Mouse (Mus musculus) adrenal gland, adult 2 months (tissue): ENCODE data around the gene Ireb2. TPM values are rescaled to one million over a fixed set of nuclear protein-coding genes. Genes with fewer than 3 reads are reported as not detected.
A peak's percentile ranks its signal among the peaks of the same experiment; 100 is the strongest.

Experiments used
- DNase-seq: peaks from one replicate; pipeline ENCODE4 v3.0.0; 2021
- polyA plus RNA-seq: library from polyadenylated mRNA; depleted of rRNA; stranded (reverse); fragments of >200 nt; gene quantifications from 2 replicates; pipeline ENCODE4 v1.2.3, GENCODE M21; 2012; rRNA removed
- total RNA-seq, 2 experiments: library from RNA; stranded (reverse); gene quantifications; 2 replicates each; pipeline ENCODE4 v1.2.3; 2021

Ireb2 gene
- total and polyA plus RNA-seq, 3 experiments = 1.5 to 41.5 (median 40.9) TPM

- DNase-seq = no peak
These were observed 33.5 kb downstream of the Ireb2 start for GRCm38 (mm10) chr9:54897097-54897496.

GRCm38 (mm10) chr9:54909446-54909845, 45.9 kb downstream of the Ireb2 start:
- no peak for DNase-seq

GRCm38 (mm10) chr9:54915576-54915975, 52.0 kb downstream of the Ireb2 start:
- DNase-seq = no peak

- DNase-seq = no peak
These were observed 52.8 kb downstream of the Ireb2 start for GRCm38 (mm10) chr9:54916401-54916800.

- DNase-seq = peak; percentile 92
These were observed 53.6 kb downstream of the Ireb2 start, which contains the start of gene Hykk for GRCm38 (mm10) chr9:54917010-54917677. TSS of gene Hykk (plus strand) at chr9:54917283.

- no peak for DNase-seq
These were observed 54.6 kb downstream of the Ireb2 start for GRCm38 (mm10) chr9:54918191-54918590.

- DNase-seq = no peak
These were observed 55.2 kb downstream of the Ireb2 start for GRCm38 (mm10) chr9:54918781-54919180.

- DNase-seq = no peak
These were observed 56.4 kb downstream of the Ireb2 start for GRCm38 (mm10) chr9:54919946-54920345.

GRCm38 (mm10) chr9:54930741-54931140, 67.2 kb downstream of the Ireb2 start:
- no peak for DNase-seq

GRCm38 (mm10) chr9:54931765-54932164, 68.2 kb downstream of the Ireb2 start:
- no peak for DNase-seq

- no peak for DNase-seq
These were observed 68.8 kb downstream of the Ireb2 start for GRCm38 (mm10) chr9:54932379-54932778.

- DNase-seq = no peak
These were observed 78.5 kb downstream of the Ireb2 start for GRCm38 (mm10) chr9:54942071-54942470.

- DNase-seq = no peak
These were observed 80.9 kb downstream of the Ireb2 start for GRCm38 (mm10) chr9:54944467-54944866.

- DNase-seq = no peak
These were observed 82.7 kb downstream of the Ireb2 start for GRCm38 (mm10) chr9:54946256-54946655.

GRCm38 (mm10) chr9:54949465-54949864, 85.9 kb downstream of the Ireb2 start:
- no peak for DNase-seq

GRCm38 (mm10) chr9:54950162-54950561, 86.6 kb downstream of the Ireb2 start:
- DNase-seq = peak; percentile 5

GRCm38 (mm10) chr9:54950575-54951321, 87.2 kb downstream of the Ireb2 start, which contains the start of the genes Psma4 and AY074887:
TSS of gene Psma4 (plus strand) at chr9:54950790.
TSS of gene AY074887 (minus strand) at chr9:54950998.
- DNase-seq = peak; percentile 96

- DNase-seq = no peak
These were observed 97.5 kb downstream of the Ireb2 start for GRCm38 (mm10) chr9:54961059-54961458.

Other genes starting within 250 kb of the Ireb2 start
- 100 to 1,000 TPM; 144 to 285 TPM for gene Acsbg1, start 201.9 kb upstream of the Ireb2 start, total RNA-seq
- gene Acsbg1, start 201.9 kb upstream of the Ireb2 start, polyA plus RNA-seq = 126 and 247 TPM in 2 replicates
- gene Dnaja4, start 164.9 kb upstream of the Ireb2 start, total RNA-seq = 10 to 100 TPM; 22.1 to 27.4 TPM
- 7.2 and 8.6 TPM in 2 replicates for gene Dnaja4, start 164.9 kb upstream of the Ireb2 start, polyA plus RNA-seq
- 10 to 100 TPM; 57.4 to 62.8 TPM for gene Wdr61, start 129.3 kb upstream of the Ireb2 start, total RNA-seq
- gene Wdr61, start 129.3 kb upstream of the Ireb2 start, polyA plus RNA-seq = 10.4 and 10.5 TPM in 2 replicates
- gene Crabp1, start 99.0 kb upstream of the Ireb2 start, total RNA-seq = 10 to 100 TPM in 1 of 2 experiments, 1 to 10 TPM in 1; 9.1 to 13.6 TPM
- gene Crabp1, start 99.0 kb upstream of the Ireb2 start, polyA plus RNA-seq = 19.9 and 30.1 TPM in 2 replicates
- gene Hykk, start 53.5 kb downstream of the Ireb2 start, total RNA-seq = 1 to 10 TPM; 1.5 to 2.5 TPM
- gene Hykk, start 53.5 kb downstream of the Ireb2 start, polyA plus RNA-seq = 0.50 and 0.61 TPM in 2 replicates
- gene Psma4, start 87.0 kb downstream of the Ireb2 start, total RNA-seq = 100 to 1,000 TPM; 167 to 183 TPM
- gene Psma4, start 87.0 kb downstream of the Ireb2 start, polyA plus RNA-seq = 12.8 and 15.1 TPM in 2 replicates
- not detected for gene AY074887, start 87.2 kb downstream of the Ireb2 start, total RNA-seq
- not detected in 2 replicates for gene AY074887, start 87.2 kb downstream of the Ireb2 start, polyA plus RNA-seq
- 1 to 10 TPM in 1 of 2 experiments, under 1 TPM in 1; 0.63 to 1.2 TPM for gene Chrna5, start 117.1 kb downstream of the Ireb2 start, total RNA-seq
- 0.09 and 0.12 TPM in 2 replicates for gene Chrna5, start 117.1 kb downstream of the Ireb2 start, polyA plus RNA-seq
- gene Chrna3, start 162.8 kb downstream of the Ireb2 start, total RNA-seq = 10 to 100 TPM; 16.7 to 22.7 TPM
- gene Chrna3, start 162.8 kb downstream of the Ireb2 start, polyA plus RNA-seq = 8.6 and 16.0 TPM in 2 replicates
- 10 to 100 TPM in 1 of 2 experiments, 1 to 10 TPM in 1; 9.7 to 15.3 TPM for gene Chrnb4, start 185.0 kb downstream of the Ireb2 start, total RNA-seq
- gene Chrnb4, start 185.0 kb downstream of the Ireb2 start, polyA plus RNA-seq = 5.5 and 10.6 TPM in 2 replicates